8 mouse cellular contexts compared by ENCODE assay signal in genomic region chr11:17279959-17280358, GRCm38 (mm10). TPM values are rescaled to one million over a fixed set of nuclear protein-coding genes. Genes with fewer than 3 reads are reported as not detected.
DNase-seq lines count a peak whose midpoint lies in the region; ATAC-seq and TF ChIP-seq lines count a peak whose summit lies in the region.

No protein-coding gene starts in this region.

- DNase-seq in ovary, postnatal 14 days (ENCODE audit: low spot score): peak; percentile 24
- DNase-seq in ovary, postnatal 10 days (ENCODE audit: low spot score): no peak
- peak; percentile 54 for DNase-seq in embryonic facial prominence, embryonic 14.5 days (ENCODE audit: low spot score)
- peak; percentile 75 for DNase-seq in induced T-regulatory cell, adult 2 months (ENCODE audit: low read depth)
- DNase-seq in limb, embryonic 14.5 days (ENCODE audit: low spot score): peak; percentile 75
- DNase-seq in naive thymus-derived CD4-positive, alpha-beta T cell, adult 2 months (ENCODE audit: low read depth): peak; percentile 73
- DNase-seq in spleen, postnatal 4 days (ENCODE audit: low spot score in 2 of 2): no peak

- no peak for TF ChIP-seq POLR2A in limb, embryonic 14.5 days (IDR thresholded peaks at IDR 0.05; ENCODE audit: borderline replicate concordance, extremely low read depth, insufficient read depth, insufficient read length)

- no peaks in the 10 kb centered on the region for H3K36me3 ChIP-seq in embryonic facial prominence, embryonic 14.5 days (ENCODE audit: control insufficient read depth, insufficient read depth, low read length)
- H3K36me3 ChIP-seq in limb, embryonic 14.5 days (ENCODE audit: control insufficient read depth, insufficient read depth, low read length): no peaks in the 10 kb centered on the region

- H3K9me3 ChIP-seq in embryonic facial prominence, embryonic 14.5 days (ENCODE audit: control insufficient read depth, low read length): no peaks in the 10 kb centered on the region
- H3K9me3 ChIP-seq in limb, embryonic 14.5 days (ENCODE audit: control insufficient read depth, low read length): no peaks in the 10 kb centered on the region

- H3K4me3 ChIP-seq in embryonic facial prominence, embryonic 14.5 days (ENCODE audit: low read depth, low read length): no peak overlapping the region
- H3K4me3 ChIP-seq in limb, embryonic 14.5 days (replicated peaks; ENCODE audit: low read length): no peak overlapping the region

- H3K4me2 ChIP-seq in embryonic facial prominence, embryonic 14.5 days (ENCODE audit: low read depth, low read length): no peak overlapping the region
- H3K4me2 ChIP-seq in limb, embryonic 14.5 days (replicated peaks; ENCODE audit: low read depth, low read length, severe bottlenecking): no peak overlapping the region

- WGBS in embryonic facial prominence, embryonic 14.5 days: 15% methylated on average over 9 of the region's 9 CpGs
- 14% methylated on average over 9 of the region's 9 CpGs for WGBS in limb, embryonic 14.5 days

- H3K27ac ChIP-seq in embryonic facial prominence, embryonic 14.5 days (replicated peaks; ENCODE audit: low read depth, low read length): no peak overlapping the region
- no peak overlapping the region for H3K27ac ChIP-seq in limb, embryonic 14.5 days (replicated peaks; ENCODE audit: low read depth, low read length)

- ATAC-seq in activated CD4-positive, CD25-positive, alpha-beta regulatory T cell, adult 4 months: peak; percentile 71
- peak; percentile 67; the same call in 1 of the 2 replicates for ATAC-seq in embryonic facial prominence, embryonic 14.5 days (ENCODE audit: low read depth)
- peak; percentile 80 for ATAC-seq in limb, embryonic 14.5 days (ENCODE audit: low FRiP score, low read depth)

- H3K9ac ChIP-seq in embryonic facial prominence, embryonic 14.5 days (ENCODE audit: low read depth, low read length): no peak overlapping the region
- H3K9ac ChIP-seq in limb, embryonic 14.5 days (ENCODE audit: low read depth, low read length, severe bottlenecking): no peak overlapping the region

- H3K27me3 ChIP-seq in embryonic facial prominence, embryonic 14.5 days (replicated peaks; ENCODE audit: control insufficient read depth, insufficient read depth, low read length): no peaks in the 10 kb centered on the region
- 0 out of 2 replicates have a peak, but pooled peaks cover 7% of the 10 kb centered on the region for H3K27me3 ChIP-seq in limb, embryonic 14.5 days (ENCODE audit: control insufficient read depth, insufficient read depth, low read length)

- H3K4me1 ChIP-seq in embryonic facial prominence, embryonic 14.5 days (ENCODE audit: control insufficient read depth, insufficient read depth, low read length): no peaks in the 10 kb centered on the region
- H3K4me1 ChIP-seq in limb, embryonic 14.5 days (ENCODE audit: control insufficient read depth, insufficient read depth, low read length): no peaks in the 10 kb centered on the region

RNA-seq across cellular contexts. Expression of gene C1d, which starts 22.6 kb away (rescaled TPM):
- polyA plus RNA-seq in activated CD4-positive, CD25-positive, alpha-beta regulatory T cell, adult 4 months (2017; shearing (Covaris generic)): 100 to 1,000 TPM in 1 of 2 experiments, 10 to 100 TPM in 1; 75.8 to 109 TPM
- polyA plus RNA-seq in embryonic facial prominence, embryonic 14.5 days (2014; fragmentation: Nextera tagmentation; extraction: Ambion mirVana): 105 and 112 TPM in 2 replicates
- 32.2 and 72.5 TPM in 2 replicates for polyA plus RNA-seq in limb, embryonic 14.5 days (2012; rRNA removed)
- 110 and 114 TPM in 2 replicates for polyA plus RNA-seq in limb, embryonic 14.5 days (2014; fragmentation: Nextera tagmentation; extraction: Ambion mirVana)

Comparison
In these comparisons a context has a peak if more than half of its experiments do, and no peak if none do; other contexts are left out.
1. DNase-seq: peak in ovary, postnatal 14 days (single experiment), embryonic facial prominence, embryonic 14.5 days (single experiment), induced T-regulatory cell, adult 2 months (single experiment), limb, embryonic 14.5 days (single experiment) and naive thymus-derived CD4-positive, alpha-beta T cell, adult 2 months (single experiment); none in ovary, postnatal 10 days (single experiment) and spleen, postnatal 4 days (0 of 2).
2. Peak in every context shown above with its lines, with median percentiles within 50 percentile points of each other: ATAC-seq.